Mouse (Mus musculus): Measurements from ENCODE around the gene Ttc28. TPM values are rescaled to one million over a fixed set of nuclear protein-coding genes. Genes with fewer than 3 reads are reported as not detected.
A peak's percentile ranks its signal among the peaks of the same experiment; 100 is the strongest.

The Ttc28 gene
- total RNA-seq, 2 experiments from 2014 or later: 10.2 to 11.7 TPM

DNA sequence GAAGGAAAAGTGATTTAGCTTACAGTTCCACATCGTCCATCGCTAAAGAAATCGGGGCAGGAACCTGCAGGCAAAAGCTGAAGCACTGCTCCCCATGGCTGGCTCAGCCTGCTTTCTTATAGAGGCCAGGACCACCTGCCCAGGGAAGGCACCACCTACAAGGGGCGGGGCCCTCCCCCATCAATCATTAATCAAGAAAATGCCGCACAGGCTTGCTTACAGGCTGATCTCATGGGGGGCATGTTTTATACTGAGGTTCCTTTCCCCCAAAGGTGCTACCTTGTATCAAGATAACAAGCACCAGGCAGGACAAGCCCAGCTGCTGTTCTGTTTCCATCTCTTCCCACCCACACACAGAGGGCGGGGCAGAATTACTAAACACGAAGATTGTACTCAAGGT is 419.1 kb downstream of the Ttc28 start:
- Histone ChIP-seq H3K4me3 (no peak overlapping the region), H3K27ac (no peak overlapping the region)
- no peak for DNase-seq (ENCODE audit: low spot score in 2 of 2)
- no peak for TF ChIP-seq CTCF (conservative IDR thresholded peaks at IDR 0.05)

DNA sequence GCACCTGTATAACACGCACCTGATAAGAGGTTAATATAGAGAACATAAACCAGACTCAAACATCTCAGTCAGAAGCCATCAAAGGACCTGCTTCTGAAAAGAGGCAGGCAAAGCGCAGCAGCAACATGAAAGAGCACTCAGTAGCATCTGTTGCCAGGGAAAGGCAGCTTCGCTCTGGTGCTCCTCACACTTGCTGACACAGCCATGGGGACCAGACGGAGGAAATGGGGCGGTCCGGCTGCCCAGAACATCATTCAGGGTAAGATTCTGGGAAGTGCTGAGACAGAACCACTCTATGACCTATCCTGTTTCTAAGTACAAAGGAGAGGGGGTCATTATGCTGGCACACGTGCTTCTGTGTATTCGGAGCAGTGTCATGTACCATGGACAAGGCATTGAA is 421.2 kb downstream of the Ttc28 start:
- no peak for TF ChIP-seq CTCF (conservative IDR thresholded peaks at IDR 0.05)
- no peak for DNase-seq (ENCODE audit: low spot score in 2 of 2)
- Histone ChIP-seq H3K27ac (no peak overlapping the region), H3K4me3 (no peak overlapping the region)

DNA sequence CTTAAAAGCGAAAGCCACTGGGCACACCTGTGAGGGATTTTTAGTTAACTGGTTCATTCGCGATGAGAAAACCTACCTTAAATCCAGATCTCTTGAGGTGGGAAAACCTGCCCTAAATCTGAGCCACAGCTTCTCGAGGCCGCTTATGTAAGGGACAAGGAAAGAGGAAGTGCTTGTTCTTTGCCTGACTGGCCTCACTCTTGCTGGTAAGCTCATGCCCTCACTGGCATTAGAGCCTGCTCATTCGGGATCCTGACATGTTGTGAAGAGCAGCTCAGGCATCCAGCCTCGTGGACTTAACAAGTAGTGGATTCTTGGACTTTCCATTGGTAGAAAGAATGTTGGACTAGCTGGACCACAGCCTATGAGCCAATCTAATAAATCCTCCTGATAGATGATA is 422.1 kb downstream of the Ttc28 start:
- Histone ChIP-seq H3K27ac (no peak overlapping the region), H3K4me3 (no peak overlapping the region)
- no peak for DNase-seq (ENCODE audit: low spot score in 2 of 2)
- TF ChIP-seq CTCF (conservative IDR thresholded peaks at IDR 0.05): no peak

DNA sequence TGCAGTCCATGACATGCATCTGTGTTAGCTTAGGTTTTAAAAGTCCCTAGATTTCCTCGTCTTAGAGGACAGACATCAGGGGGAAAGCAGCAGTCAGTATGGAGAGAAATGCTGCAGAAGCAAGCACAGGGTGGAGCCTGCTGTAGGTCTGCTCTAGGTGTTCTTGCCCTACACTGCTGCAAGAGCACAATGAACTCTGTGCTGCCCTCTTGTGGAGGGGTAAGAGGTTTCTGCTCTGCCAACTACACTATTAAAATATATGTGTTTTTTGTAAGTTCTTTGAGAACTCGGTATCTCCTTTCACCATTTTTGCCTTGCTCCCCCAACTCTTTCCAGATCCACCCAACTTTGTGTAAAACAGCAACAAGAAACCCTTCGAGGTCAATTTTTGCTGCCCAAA is 425.1 kb downstream of the Ttc28 start:
- Histone ChIP-seq H3K4me3 (no peak overlapping the region), H3K27ac (no peak overlapping the region)
- peak; percentile 56 for TF ChIP-seq CTCF (conservative IDR thresholded peaks at IDR 0.05)
- DNase-seq (ENCODE audit: low spot score in 2 of 2): no peak

DNA sequence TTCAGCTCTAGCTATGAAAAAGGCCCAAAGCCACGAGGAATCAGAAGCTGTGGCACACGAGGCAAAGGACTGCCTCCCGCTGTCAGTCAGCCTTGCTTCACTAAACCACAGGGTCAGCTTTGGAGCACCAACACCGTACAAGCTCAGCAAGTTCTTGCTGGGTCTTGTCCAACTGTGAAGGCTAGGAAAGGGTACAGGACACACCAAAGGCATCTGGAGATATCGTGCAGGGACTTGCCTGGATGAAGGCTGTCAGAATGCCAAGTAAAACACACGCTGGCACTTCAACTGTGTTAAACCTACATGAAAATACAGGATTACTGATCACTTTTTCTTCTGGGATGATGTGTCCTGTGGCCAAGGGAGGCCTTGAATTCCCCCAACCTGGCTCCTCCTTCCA is 430.6 kb downstream of the Ttc28 start:
- Histone ChIP-seq H3K4me3 (no peak overlapping the region), H3K27ac (no peak overlapping the region)
- TF ChIP-seq CTCF (conservative IDR thresholded peaks at IDR 0.05): no peak
- DNase-seq (ENCODE audit: low spot score in 2 of 2): no peak

DNA sequence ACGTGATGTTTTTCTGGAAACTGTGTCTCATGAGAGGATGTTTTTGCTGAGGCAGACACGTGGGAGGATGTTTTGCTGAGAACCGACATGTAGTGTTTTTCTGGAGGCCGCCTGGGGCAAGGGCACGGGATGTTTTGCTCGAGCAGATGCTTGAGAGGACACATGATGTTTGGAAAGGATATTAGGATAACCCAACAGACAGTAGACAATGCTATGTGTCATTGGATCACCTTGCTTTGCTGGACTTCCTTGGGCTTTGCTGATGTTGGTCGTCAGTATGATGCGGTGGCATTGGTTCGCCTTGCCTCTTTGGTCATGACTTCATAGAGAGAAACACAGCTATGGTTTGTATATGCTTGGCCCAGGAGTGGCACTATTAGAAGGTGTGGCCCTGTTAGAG is 434.2 kb downstream of the Ttc28 start:
- Histone ChIP-seq H3K4me3 (no peak overlapping the region), H3K27ac (no peak overlapping the region)
- DNase-seq (ENCODE audit: low spot score in 2 of 2): no peak
- TF ChIP-seq CTCF (conservative IDR thresholded peaks at IDR 0.05): no peak

DNA sequence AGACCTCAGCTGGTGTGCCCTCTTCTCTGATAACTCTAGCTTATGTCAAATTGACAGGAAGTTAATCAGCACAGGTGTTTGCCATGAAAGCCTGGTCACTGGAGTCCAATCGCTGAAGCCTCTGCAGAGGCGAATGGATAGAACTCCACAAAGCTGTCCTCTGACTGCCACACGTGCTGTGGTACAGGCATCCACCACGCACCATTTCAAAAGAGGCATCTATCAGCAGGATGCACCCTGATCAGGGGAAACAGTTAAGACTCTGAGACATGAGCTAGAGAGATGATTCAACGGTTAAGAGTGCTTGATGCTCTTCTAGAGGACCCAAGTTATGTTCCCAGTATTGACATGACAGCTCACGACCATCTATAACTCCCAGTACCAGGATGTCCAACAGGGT is 435.5 kb downstream of the Ttc28 start:
- no peak for TF ChIP-seq CTCF (conservative IDR thresholded peaks at IDR 0.05)
- no peak for DNase-seq (ENCODE audit: low spot score in 2 of 2)
- Histone ChIP-seq H3K27ac (no peak overlapping the region), H3K4me3 (no peak overlapping the region)

- no peak for DNase-seq (ENCODE audit: low spot score in 2 of 2)
- Histone ChIP-seq H3K4me3 (no peak overlapping the region), H3K27ac (no peak overlapping the region)
- no peak for TF ChIP-seq CTCF (conservative IDR thresholded peaks at IDR 0.05)
Measured at GRCm38 (mm10) chr5:111317526-111317925, 437.9 kb downstream of the Ttc28 start.

- Histone ChIP-seq H3K4me3 (no peak overlapping the region), H3K27ac (no peak overlapping the region)
- no peak for TF ChIP-seq CTCF (conservative IDR thresholded peaks at IDR 0.05)
- DNase-seq (ENCODE audit: low spot score in 2 of 2): no peak
Measured at GRCm38 (mm10) chr5:111318946-111319345, 439.3 kb downstream of the Ttc28 start.

- TF ChIP-seq CTCF (conservative IDR thresholded peaks at IDR 0.05): peak; percentile 39
- no peak for DNase-seq (ENCODE audit: low spot score in 2 of 2)
- Histone ChIP-seq H3K27ac (no peak overlapping the region), H3K4me3 (no peak overlapping the region)
Measured at GRCm38 (mm10) chr5:111325813-111326212, 446.2 kb downstream of the Ttc28 start.

- TF ChIP-seq CTCF (conservative IDR thresholded peaks at IDR 0.05): no peak
- DNase-seq (ENCODE audit: low spot score in 2 of 2): no peak
- Histone ChIP-seq H3K27ac (no peak overlapping the region), H3K4me3 (no peak overlapping the region)
Measured at GRCm38 (mm10) chr5:111327420-111327819, 447.8 kb downstream of the Ttc28 start.

DNA sequence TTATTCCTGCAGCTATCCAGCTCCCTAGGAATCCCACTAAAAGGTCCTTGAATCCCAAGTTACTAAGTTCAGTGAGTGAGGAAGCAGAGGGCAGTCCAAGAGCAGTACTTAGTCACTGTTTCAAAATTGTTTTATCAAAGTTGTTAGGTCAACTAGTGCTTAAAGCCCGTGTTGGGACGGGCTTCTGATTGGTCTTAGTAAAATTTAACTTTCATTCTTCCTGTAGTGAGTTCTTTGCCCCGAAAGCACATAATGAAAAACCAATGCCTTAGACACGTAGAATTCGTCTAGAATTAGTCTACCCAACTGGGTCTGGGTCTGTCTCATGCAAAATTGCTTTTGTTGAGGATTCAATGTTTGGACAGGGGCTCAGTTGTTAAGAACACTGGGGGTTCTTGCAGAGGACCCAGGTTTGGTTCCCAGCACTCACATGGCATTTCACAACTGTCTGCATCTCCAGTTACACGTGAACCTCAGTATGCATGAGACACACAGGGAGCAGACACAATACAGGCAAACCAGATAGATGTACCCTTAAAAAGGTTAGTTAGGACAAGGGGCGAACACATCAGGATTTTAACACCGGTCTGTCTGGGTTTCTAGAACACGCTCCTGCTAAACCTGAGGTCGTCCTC is 450.3 kb downstream of the Ttc28 start:
- peak overlapping the region; percentile 92 for H3K27ac ChIP-seq
- no peak for TF ChIP-seq CTCF (conservative IDR thresholded peaks at IDR 0.05)
- peak overlapping the region; percentile 81 for H3K4me3 ChIP-seq
- no peak for DNase-seq (ENCODE audit: low spot score in 2 of 2)

- peak within 1 kb of the TSS; percentile 81 for H3K4me3 ChIP-seq
- DNase-seq (ENCODE audit: low spot score in 2 of 2): peak; percentile 98 to 99
- peak within 1 kb of the TSS; percentile 94 for H3K27ac ChIP-seq
- TF ChIP-seq CTCF (conservative IDR thresholded peaks at IDR 0.05): peak; percentile 56
Measured at GRCm38 (mm10) chr5:111330417-111331098, 451.0 kb downstream of the Ttc28 start, which contains the start of gene Pitpnb. Gene Pitpnb (plus strand): TSS chr5:111330763.

GRCm38 (mm10) chr5:111331099-111331435 is 451.5 kb downstream of the Ttc28 start:
- no peak for TF ChIP-seq CTCF (conservative IDR thresholded peaks at IDR 0.05)
- no peak for DNase-seq (ENCODE audit: low spot score in 2 of 2)
- Histone ChIP-seq H3K27ac (peak overlapping the region; percentile 94), H3K4me3 (peak overlapping the region; percentile 81)
